Mouse (Mus musculus) intestine, postnatal 0 days (tissue): ENCODE data around the gene Sarnp. TPM values are rescaled to one million over a fixed set of nuclear protein-coding genes. Genes with fewer than 3 reads are reported as not detected.

Experiments
- ATAC-seq: fragments of 200-750 bp; cut with Nextera tagmentation; 2 replicates; pipeline ENCODE4 v1.8.0; 2017; ENCODE audit warnings: mild to moderate bottlenecking, moderate TSS enrichment, moderate library complexity
- H3K27ac ChIP-seq: fragments of 300-500 bp; sonication (generic); 2 replicates; pipeline ENCODE4 v1.5.1; 2014; ENCODE audit warnings: mild to moderate bottlenecking, low read depth, low read length, moderate library complexity
- H3K27me3 ChIP-seq: fragments of 300-500 bp; sonication (generic); replicated peaks from 2 replicates; pipeline ENCODE4 v1.6.1; 2014; ENCODE audit warnings: low read length, mixed read lengths; ENCODE audit not compliant: control insufficient read depth, insufficient read depth
- H3K36me3 ChIP-seq: fragments of 300-500 bp; sonication (generic); 2 replicates; pipeline ENCODE4 v1.6.1; 2014; ENCODE audit warnings: mild to moderate bottlenecking, moderate library complexity; ENCODE audit not compliant: control insufficient read depth, insufficient read depth
- H3K4me1 ChIP-seq: fragments of 300-500 bp; sonication (generic); replicated peaks from 2 replicates; pipeline ENCODE4 v1.6.1; 2014; ENCODE audit warnings: antibody characterized with exemption, low read length, mixed read lengths; ENCODE audit not compliant: control insufficient read depth, insufficient read depth
- H3K4me2 ChIP-seq: fragments of 300-500 bp; sonication (generic); replicated peaks from 2 replicates; pipeline ENCODE4 v1.6.1; 2014; ENCODE audit warnings: low read depth, mild to moderate bottlenecking, moderate library complexity
- H3K4me3 ChIP-seq: fragments of 300-500 bp; sonication (generic); 2 replicates; pipeline ENCODE4 v1.5.1; 2014; ENCODE audit warnings: low read depth, low read length
- H3K9ac ChIP-seq: fragments of 300-500 bp; sonication (generic); 2 replicates; pipeline ENCODE4 v1.6.1; 2014; ENCODE audit warnings: mild to moderate bottlenecking, low read depth, low read length
- H3K9me3 ChIP-seq: fragments of 300-500 bp; sonication (generic); 2 replicates; pipeline ENCODE4 v1.6.1; 2016; ENCODE audit warnings: mixed run types; ENCODE audit not compliant: control insufficient read depth
- CTCF ChIP-seq: sonication (generic); IDR thresholded peaks from 2 replicates; pipeline ENCODE4 v1.5.1; 2016; ENCODE audit warnings: low read depth, mild to moderate bottlenecking, control low read depth, antibody characterized with exemption, moderate library complexity
- WGBS: fragments of 180-500 bp; shearing (Covaris S2); extraction: QIAGEN DNeasy Blood & Tissue Kit; methylation state at CpG from one replicate; pipeline ENCODE4 v1.1.7; 2014; 5-methylcytosine and 5-hydroxymethylcytosine counted together
- polyA plus RNA-seq: library from polyadenylated mRNA; unstranded; fragments of >200 nt; fragmentation: Nextera tagmentation; extraction: Ambion mirVana; gene quantifications from 2 replicates; pipeline ENCODE4 v1.2.1, GENCODE M21; 2015

The Sarnp gene
- polyA plus RNA-seq, 1 experiment from 2014 or later, result 92.1 TPM

DNA sequence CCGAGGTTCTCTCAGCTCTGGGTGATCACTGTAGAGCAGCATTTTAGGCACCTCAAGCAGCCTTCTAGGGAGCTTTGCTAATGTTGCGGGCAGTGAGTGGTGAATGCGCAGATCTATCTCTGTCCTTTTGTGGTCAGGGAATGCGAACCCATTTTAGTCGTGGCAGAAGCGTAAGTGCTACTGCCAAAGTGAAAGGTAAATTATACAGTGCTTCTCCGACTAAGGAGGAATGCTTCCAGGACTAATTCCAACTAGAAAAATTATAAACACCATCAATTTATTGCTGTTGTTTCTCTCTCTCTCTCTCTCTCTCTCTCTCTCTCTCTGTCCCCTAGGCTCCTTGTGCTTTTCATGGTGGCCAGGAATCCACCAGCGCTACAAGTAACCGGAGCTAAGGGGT lies 106.8 kb downstream of the Sarnp start, which contains the start of gene Bloc1s1:
Gene Bloc1s1, minus strand, starts transcription at position 101 of the 400 bp plus-strand sequence.
- peak within 1 kb of the TSS; percentile 86 for H3K9ac ChIP-seq
- H3K9me3 ChIP-seq, result no peaks in the 10 kb centered on the region
- H3K4me2 ChIP-seq, result peak within 1 kb of the TSS; percentile 94
- 53% methylated on average over 9 of the region's 9 CpGs for WGBS
- H3K4me3 ChIP-seq, result peak within 1 kb of the TSS; percentile 76
- H3K27ac ChIP-seq, result peak within 1 kb of the TSS; percentile 98
- 0 out of 2 replicates have a peak, but pooled peaks cover 7% of the 10 kb centered on the region for H3K36me3 ChIP-seq
- peaks cover 15% of the 10 kb centered on the region for H3K4me1 ChIP-seq
- no peak for TF ChIP-seq CTCF
- no peaks in the 10 kb centered on the region for H3K27me3 ChIP-seq
- no peak for ATAC-seq

Other genes with a start within 250 kb of the Sarnp start
- 22.3 and 23.8 TPM in 2 replicates for gene Erbb3, start 227.7 kb upstream of the Sarnp start, polyA plus RNA-seq
- gene Rps26, start 190.6 kb upstream of the Sarnp start, polyA plus RNA-seq, result 519 and 548 TPM in 2 replicates
- 0.95 and 1.7 TPM in 2 replicates for gene Ikzf4, start 171.3 kb upstream of the Sarnp start, polyA plus RNA-seq
- 5.1 and 5.4 TPM in 2 replicates for gene Suox, start 143.3 kb upstream of the Sarnp start, polyA plus RNA-seq
- gene Rab5b, start 121.1 kb upstream of the Sarnp start, polyA plus RNA-seq, result 35.9 and 37.8 TPM in 2 replicates
- gene Pmel, start 113.1 kb upstream of the Sarnp start, polyA plus RNA-seq, result 0.55 and 0.86 TPM in 2 replicates
- gene Cdk2, start 112.3 kb upstream of the Sarnp start, polyA plus RNA-seq, result 23.3 and 24.1 TPM in 2 replicates
- 7.1 and 8.2 TPM in 2 replicates for gene Dgka, start 72.5 kb upstream of the Sarnp start, polyA plus RNA-seq
- 22.3 and 22.7 TPM in 2 replicates for gene Pym1, start 69.4 kb upstream of the Sarnp start, polyA plus RNA-seq
- gene Mmp19, start 26.4 kb upstream of the Sarnp start, polyA plus RNA-seq, result 0.97 and 1.4 TPM in 2 replicates
- gene Dnajc14, start 13.3 kb upstream of the Sarnp start, polyA plus RNA-seq, result 28.2 and 31.8 TPM in 2 replicates
- gene Tmem198b, start 13.0 kb upstream of the Sarnp start, polyA plus RNA-seq, result 5.1 and 5.7 TPM in 2 replicates
- 70.2 and 70.4 TPM in 2 replicates for gene Ormdl2, start 4.3 kb downstream of the Sarnp start, polyA plus RNA-seq
- gene Gdf11, start 74.4 kb downstream of the Sarnp start, polyA plus RNA-seq, result 0.99 and 1.6 TPM in 2 replicates
- 939 and 945 TPM in 2 replicates for gene Cd63, start 83.7 kb downstream of the Sarnp start, polyA plus RNA-seq
- 12.4 and 13.0 TPM in 2 replicates for gene Rdh5, start 105.6 kb downstream of the Sarnp start, polyA plus RNA-seq
- gene Bloc1s1, start 106.7 kb downstream of the Sarnp start, polyA plus RNA-seq, result 248 and 257 TPM in 2 replicates
- 3.1 and 3.6 TPM in 2 replicates for gene Itga7, start 116.5 kb downstream of the Sarnp start, polyA plus RNA-seq
- gene Mettl7b, start 143.7 kb downstream of the Sarnp start, polyA plus RNA-seq, result 232 and 250 TPM in 2 replicates
- gene Olfr9, start 172.1 kb downstream of the Sarnp start, polyA plus RNA-seq, result not detected in 2 replicates
- gene Olfr763, start 193.5 kb downstream of the Sarnp start, polyA plus RNA-seq, result not detected in 2 replicates
- gene Olfr764-ps1, start 222.6 kb downstream of the Sarnp start, polyA plus RNA-seq, result not detected in 2 replicates
- not detected in 2 replicates for gene Olfr765, start 232.7 kb downstream of the Sarnp start, polyA plus RNA-seq